Mouse (Mus musculus): ENCODE measurements around the gene Timm10b.

DNA sequence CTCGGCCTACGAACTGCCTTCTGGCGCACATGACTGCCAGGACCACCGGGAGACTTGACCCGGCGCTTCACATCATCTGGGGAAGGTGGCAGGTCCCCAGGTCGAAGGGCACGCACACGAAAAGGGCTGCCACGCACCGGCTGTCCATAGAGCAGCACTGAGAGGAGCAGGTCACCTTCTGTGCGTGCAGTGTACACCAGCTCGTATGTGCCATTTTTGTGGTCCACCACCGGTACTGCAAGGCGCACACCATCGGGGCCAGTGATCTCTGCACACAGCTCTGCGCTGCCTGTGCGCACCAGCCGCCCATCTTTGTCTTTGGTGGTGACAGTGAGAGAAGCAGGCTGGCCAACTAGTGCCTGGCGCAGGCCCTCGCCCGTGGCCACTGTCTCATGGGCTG, 22.0 kb upstream of the Timm10b start:
- TF ChIP-seq CTCF (IDR thresholded peaks at IDR 0.05; ENCODE audit: control insufficient read depth, insufficient read depth, insufficient read length) (no peak), MYOG (IDR thresholded peaks at IDR 0.05; ENCODE audit: control insufficient read depth, extremely low read depth, insufficient read length) (no peak), MYOD1 (IDR thresholded peaks at IDR 0.05; ENCODE audit: control insufficient read depth, insufficient read length, low read depth) (no peak), USF1 (IDR thresholded peaks at IDR 0.05; ENCODE audit: low read depth) (no peak), MAX (IDR thresholded peaks at IDR 0.05) (no peak), CEBPB (IDR thresholded peaks at IDR 0.05; ENCODE audit: low read depth) (no peak), FOSL1 (IDR thresholded peaks at IDR 0.05; ENCODE audit: insufficient read depth, low read length, poor library complexity, severe bottlenecking) (no peak)
